Mouse (Mus musculus): ENCODE data around the gene Sept6. TPM values are rescaled to one million over a fixed set of nuclear protein-coding genes. Genes with fewer than 3 reads are reported as not detected.

Gene Sept6
- polyA plus RNA-seq, 1 experiment: 17.5 TPM

DNA sequence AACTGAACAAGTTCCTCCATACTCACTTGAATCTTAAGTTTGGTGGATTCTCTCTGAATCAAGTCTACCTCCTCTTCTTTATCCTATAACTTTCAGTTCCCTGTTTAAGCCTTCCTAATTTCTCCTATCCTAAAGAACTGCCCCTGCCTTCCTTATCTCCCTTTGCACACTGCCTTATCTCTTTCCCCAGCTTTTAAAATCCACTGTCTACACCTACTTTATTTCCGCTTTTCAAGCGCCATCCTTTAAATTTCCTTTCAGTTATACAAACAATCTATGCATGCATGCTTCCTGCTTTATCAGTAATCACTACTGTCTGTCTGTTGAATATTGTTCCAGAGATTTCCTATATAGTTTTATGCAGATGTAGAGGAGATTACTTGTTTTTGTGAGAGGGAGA is 34.9 kb downstream of the Sept6 start:
- TF ChIP-seq CTCF (IDR thresholded peaks at IDR 0.05; ENCODE audit: control insufficient read depth, insufficient read depth, low read length) (no peak), POLR2A (IDR thresholded peaks at IDR 0.05; ENCODE audit: borderline replicate concordance, control insufficient read depth, low read depth, low read length) (no peak)
- H3K4me1 ChIP-seq (ENCODE audit: control insufficient read depth, insufficient read depth, low read length): no peaks in the 10 kb centered on the region
- no peak overlapping the region for H3K4me3 ChIP-seq (replicated peaks; ENCODE audit: control insufficient read depth, low read depth, low read length)
- 53% methylated on average over 2 of the region's 2 CpGs for WGBS
- no peak overlapping the region for H3K27ac ChIP-seq (ENCODE audit: control insufficient read depth, insufficient read depth, low read depth, low read length, poor library complexity)

DNA sequence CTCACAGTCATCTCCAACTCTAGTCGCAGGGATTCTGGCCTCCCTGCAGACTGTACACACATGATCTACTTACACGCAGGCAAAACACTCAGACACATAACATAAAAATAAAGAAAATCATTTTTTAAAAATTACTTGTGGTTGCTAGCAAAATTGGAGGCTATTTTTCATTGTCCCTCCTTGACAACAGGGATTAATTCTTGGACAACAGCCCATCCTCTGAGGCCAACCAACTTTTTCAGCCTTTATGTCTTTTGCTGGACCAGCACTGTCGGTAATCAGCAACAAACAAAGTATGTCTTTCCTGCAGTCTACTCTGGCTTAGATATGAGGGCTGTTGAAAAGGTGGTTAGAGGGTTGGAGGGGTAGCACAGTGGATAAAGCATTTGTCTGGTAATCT is 50.5 kb downstream of the Sept6 start:
- no peaks in the 10 kb centered on the region; the same call in 1 of the 2 replicates for H3K4me1 ChIP-seq (ENCODE audit: control insufficient read depth, insufficient read depth, low read length)
- H3K4me3 ChIP-seq (replicated peaks; ENCODE audit: control insufficient read depth, low read depth, low read length): no peak overlapping the region
- TF ChIP-seq CTCF (IDR thresholded peaks at IDR 0.05; ENCODE audit: control insufficient read depth, insufficient read depth, low read length) (no peak), POLR2A (IDR thresholded peaks at IDR 0.05; ENCODE audit: borderline replicate concordance, control insufficient read depth, low read depth, low read length) (no peak)
- H3K27ac ChIP-seq (ENCODE audit: control insufficient read depth, insufficient read depth, low read depth, low read length, poor library complexity): no peak overlapping the region
- WGBS: 77% methylated on average over 3 of the region's 3 CpGs

DNA sequence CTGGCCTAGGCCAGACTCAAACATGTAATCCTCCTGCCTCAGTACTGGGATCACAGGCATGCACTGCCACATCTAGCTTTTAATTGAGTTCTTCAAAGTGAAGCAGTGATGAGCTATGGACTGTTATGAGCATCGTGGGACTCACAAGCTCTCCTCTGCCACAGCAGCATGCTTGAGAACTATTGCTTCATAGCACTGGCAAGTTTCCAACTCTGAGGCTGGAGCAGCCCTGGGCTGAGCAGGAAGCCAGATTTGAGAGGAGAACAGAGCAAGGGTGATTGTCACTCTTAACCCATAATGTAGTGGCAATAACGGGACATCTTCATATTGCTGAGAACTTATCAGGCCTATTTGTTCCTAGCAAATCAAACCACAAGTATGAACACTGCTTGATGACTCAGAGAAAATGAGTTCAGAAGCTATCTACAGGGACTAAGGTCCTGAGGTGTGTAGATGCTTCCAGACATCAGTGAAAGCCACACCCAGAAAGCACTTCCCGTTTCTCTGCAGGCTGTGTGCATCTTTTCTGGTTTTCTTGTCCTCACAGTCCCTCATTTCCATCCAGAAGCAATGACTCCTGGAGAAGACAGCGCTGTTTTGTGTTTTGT is 51.7 kb downstream of the Sept6 start:
- WGBS: 30% methylated on average over 4 of the region's 4 CpGs
- no peaks in the 10 kb centered on the region; the same call in 1 of the 2 replicates for H3K4me1 ChIP-seq (ENCODE audit: control insufficient read depth, insufficient read depth, low read length)
- no peak overlapping the region for H3K27ac ChIP-seq (ENCODE audit: control insufficient read depth, insufficient read depth, low read depth, low read length, poor library complexity)
- no peak for TF ChIP-seq POLR2A (IDR thresholded peaks at IDR 0.05; ENCODE audit: borderline replicate concordance, control insufficient read depth, low read depth, low read length)
- H3K4me3 ChIP-seq (replicated peaks; ENCODE audit: control insufficient read depth, low read depth, low read length): no peak overlapping the region

DNA sequence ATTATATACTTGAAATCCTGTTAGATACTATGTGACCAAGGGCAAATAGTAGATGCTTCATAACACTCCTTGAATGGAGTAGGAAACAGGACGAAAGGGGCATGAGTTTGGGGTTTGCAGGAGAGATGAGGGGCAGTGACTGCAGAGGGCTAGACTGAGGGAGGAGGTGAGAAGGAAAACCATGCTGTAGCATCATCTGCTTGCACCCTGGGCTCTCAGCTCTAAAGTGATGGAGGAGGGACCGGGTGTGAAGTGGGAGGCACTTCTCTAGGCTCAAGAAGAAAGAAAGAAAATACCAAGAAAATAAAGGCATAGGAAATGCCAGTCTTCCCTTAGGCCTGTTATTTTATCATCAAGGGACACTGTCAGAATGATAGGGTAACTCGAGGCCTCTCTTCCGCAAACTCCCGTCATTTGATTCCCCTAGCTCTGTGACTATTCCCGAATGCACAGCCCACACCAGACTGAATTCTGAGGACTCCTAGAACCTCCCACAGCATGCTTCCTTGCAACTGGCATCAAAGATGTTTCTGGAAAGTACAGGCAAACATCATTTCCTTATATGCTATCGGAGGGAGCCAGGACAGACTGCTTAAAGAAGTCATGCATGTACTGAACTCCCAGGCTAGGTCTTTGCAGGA is 56.1 kb downstream of the Sept6 start:
- no peak for TF ChIP-seq CTCF (IDR thresholded peaks at IDR 0.05; ENCODE audit: control insufficient read depth, insufficient read depth, low read length)
- TF ChIP-seq POLR2A (IDR thresholded peaks at IDR 0.05; ENCODE audit: borderline replicate concordance, control insufficient read depth, low read depth, low read length): no peak
- Histone ChIP-seq H3K27ac (ENCODE audit: control insufficient read depth, insufficient read depth, low read depth, low read length, poor library complexity) (no peak overlapping the region), H3K4me1 (ENCODE audit: control insufficient read depth, insufficient read depth, low read length) (no peaks in the 10 kb centered on the region; the same call in 1 of the 2 replicates), H3K4me3 (replicated peaks; ENCODE audit: control insufficient read depth, low read depth, low read length) (no peak overlapping the region)
- 82% methylated on average over 7 of the region's 7 CpGs for WGBS

DNA sequence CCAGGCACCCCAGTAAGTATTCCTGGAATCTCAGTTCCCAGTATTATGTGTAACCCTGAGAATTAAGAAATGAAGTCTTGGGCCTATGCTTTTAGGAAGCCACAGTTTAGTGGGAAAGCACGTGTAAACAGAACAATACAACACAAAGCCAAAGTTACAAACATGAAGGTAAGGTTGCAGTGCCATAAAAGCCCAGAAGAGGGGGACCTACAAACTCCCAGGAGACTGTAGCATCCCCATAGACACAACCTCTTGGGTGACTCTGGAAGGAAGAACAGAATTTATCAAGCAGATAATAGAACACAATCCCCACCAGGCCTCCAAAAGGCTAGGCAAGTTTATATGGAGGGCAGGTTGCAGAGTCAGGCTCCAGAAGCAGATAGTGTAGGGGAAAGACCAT is 61.0 kb downstream of the Sept6 start:
- 50% methylated on average over 1 of the region's 1 CpGs for WGBS

DNA sequence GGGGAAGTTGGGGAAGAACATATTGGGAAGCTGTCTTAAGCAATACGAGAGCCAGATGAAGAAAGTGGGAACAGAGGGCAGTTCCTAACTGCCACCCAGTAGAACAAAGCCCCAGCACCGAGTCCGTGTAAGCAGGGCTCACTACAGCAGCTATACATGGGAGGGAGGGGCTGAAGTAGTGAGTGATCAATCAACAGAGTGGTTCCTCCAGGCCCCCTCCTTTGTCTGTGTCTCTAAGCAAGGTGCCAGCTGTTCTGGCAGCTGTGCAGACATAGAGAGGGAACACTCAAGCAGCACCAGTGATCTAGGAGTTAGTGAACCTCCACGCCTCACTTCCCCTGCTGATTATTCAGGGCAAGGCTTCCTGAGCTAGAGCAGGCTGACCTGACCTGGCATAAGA is 61.9 kb downstream of the Sept6 start:
- Histone ChIP-seq H3K4me1 (ENCODE audit: control insufficient read depth, insufficient read depth, low read length) (no peaks in the 10 kb centered on the region), H3K27ac (ENCODE audit: control insufficient read depth, insufficient read depth, low read depth, low read length, poor library complexity) (no peak overlapping the region), H3K4me3 (replicated peaks; ENCODE audit: control insufficient read depth, low read depth, low read length) (no peak overlapping the region)
- WGBS: 39% methylated on average over 4 of the region's 4 CpGs
- no peak for TF ChIP-seq POLR2A (IDR thresholded peaks at IDR 0.05; ENCODE audit: borderline replicate concordance, control insufficient read depth, low read depth, low read length)

More for the DNA sequence above, 61.0 kb downstream of the Sept6 start:
- H3K27ac ChIP-seq (ENCODE audit: control insufficient read depth, insufficient read depth, low read depth, low read length, poor library complexity): no peak overlapping the region
- TF ChIP-seq CTCF (IDR thresholded peaks at IDR 0.05; ENCODE audit: control insufficient read depth, insufficient read depth, low read length) (no peak), POLR2A (IDR thresholded peaks at IDR 0.05; ENCODE audit: borderline replicate concordance, control insufficient read depth, low read depth, low read length) (no peak)
- no peak overlapping the region for H3K4me3 ChIP-seq (replicated peaks; ENCODE audit: control insufficient read depth, low read depth, low read length)
- H3K4me1 ChIP-seq (ENCODE audit: control insufficient read depth, insufficient read depth, low read length): no peaks in the 10 kb centered on the region

DNA sequence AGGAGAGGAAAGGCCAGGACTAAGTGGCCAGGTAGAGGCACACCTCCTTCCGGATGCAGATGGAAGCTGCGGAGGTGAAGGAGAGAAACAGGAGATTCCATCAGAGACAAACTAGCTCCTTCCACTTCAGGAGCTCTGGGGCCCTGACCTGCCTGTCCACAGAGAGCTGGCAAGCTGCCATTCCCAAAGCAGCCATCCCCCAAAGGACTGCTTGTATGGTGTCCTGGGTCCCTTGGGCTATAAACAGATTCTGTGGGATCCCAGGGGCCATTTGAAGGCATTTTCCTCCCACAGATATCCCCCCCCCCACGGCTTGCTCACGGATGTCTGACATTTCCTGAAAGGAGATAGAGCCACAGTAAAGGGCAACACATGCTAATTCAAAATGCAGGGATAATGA is 62.8 kb downstream of the Sept6 start:
- no peaks in the 10 kb centered on the region for H3K4me1 ChIP-seq (ENCODE audit: control insufficient read depth, insufficient read depth, low read length)
- no peak for TF ChIP-seq CTCF (IDR thresholded peaks at IDR 0.05; ENCODE audit: control insufficient read depth, insufficient read depth, low read length)
- TF ChIP-seq POLR2A (IDR thresholded peaks at IDR 0.05; ENCODE audit: borderline replicate concordance, control insufficient read depth, low read depth, low read length): no peak
- no peak overlapping the region for H3K27ac ChIP-seq (ENCODE audit: control insufficient read depth, insufficient read depth, low read depth, low read length, poor library complexity)
- WGBS: 74% methylated on average over 4 of the region's 4 CpGs
- H3K4me3 ChIP-seq (replicated peaks; ENCODE audit: control insufficient read depth, low read depth, low read length): no peak overlapping the region

DNA sequence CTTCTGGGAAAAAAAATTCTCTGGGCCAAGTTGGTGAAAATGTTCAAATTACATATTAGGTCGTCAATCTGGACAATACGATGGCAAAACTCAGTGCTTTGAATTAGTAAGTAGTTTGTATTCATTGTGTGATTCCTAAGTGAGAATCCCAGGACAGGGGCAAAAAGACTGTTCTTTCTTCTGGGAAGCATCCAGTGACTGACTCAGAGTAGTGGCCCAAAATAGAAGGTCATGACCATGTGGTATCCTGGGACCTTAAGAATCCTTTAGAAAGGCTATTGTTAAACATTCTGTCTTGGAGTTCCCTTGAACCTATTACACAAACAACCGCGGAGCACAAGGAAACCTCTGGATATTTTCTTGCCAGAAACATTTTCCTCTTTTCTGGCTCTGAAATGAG is 70.2 kb downstream of the Sept6 start:
- no peak for TF ChIP-seq CTCF (IDR thresholded peaks at IDR 0.05; ENCODE audit: control insufficient read depth, insufficient read depth, low read length)
- TF ChIP-seq POLR2A (IDR thresholded peaks at IDR 0.05; ENCODE audit: borderline replicate concordance, control insufficient read depth, low read depth, low read length): no peak
- WGBS: 80% methylated on average over 4 of the region's 4 CpGs
- no peak overlapping the region for H3K4me3 ChIP-seq (replicated peaks; ENCODE audit: control insufficient read depth, low read depth, low read length)

DNA sequence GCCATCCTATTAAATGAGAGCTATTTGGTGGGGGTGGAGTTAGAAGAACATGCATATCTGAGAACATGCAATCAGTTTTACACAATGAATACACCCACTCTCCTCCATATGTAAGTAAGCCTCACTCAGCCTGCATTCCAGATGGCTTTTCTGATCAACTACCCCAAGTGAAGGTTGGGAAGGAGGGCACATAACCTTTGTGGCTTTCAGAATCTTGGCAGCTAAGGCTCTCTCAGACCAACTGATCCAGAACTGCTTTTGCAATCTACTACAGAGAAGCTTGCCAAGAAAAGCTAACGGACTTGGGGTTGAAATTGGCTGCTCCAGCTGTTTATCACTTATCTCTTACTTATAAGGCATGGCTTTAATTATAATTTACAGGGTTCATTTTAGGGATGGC is 73.8 kb downstream of the Sept6 start:
- TF ChIP-seq POLR2A (IDR thresholded peaks at IDR 0.05; ENCODE audit: borderline replicate concordance, control insufficient read depth, low read depth, low read length) (no peak), CTCF (IDR thresholded peaks at IDR 0.05; ENCODE audit: control insufficient read depth, insufficient read depth, low read length) (no peak)

More for the DNA sequence above, 70.2 kb downstream of the Sept6 start:
- H3K4me1 ChIP-seq (ENCODE audit: control insufficient read depth, insufficient read depth, low read length): no peaks in the 10 kb centered on the region
- no peak overlapping the region for H3K27ac ChIP-seq (ENCODE audit: control insufficient read depth, insufficient read depth, low read depth, low read length, poor library complexity)

More for the DNA sequence above, 73.8 kb downstream of the Sept6 start:
- WGBS: 38% methylated on average over 1 of the region's 1 CpGs
- H3K4me1 ChIP-seq (ENCODE audit: control insufficient read depth, insufficient read depth, low read length): no peaks in the 10 kb centered on the region
- no peak overlapping the region for H3K27ac ChIP-seq (ENCODE audit: control insufficient read depth, insufficient read depth, low read depth, low read length, poor library complexity)
- H3K4me3 ChIP-seq (replicated peaks; ENCODE audit: control insufficient read depth, low read depth, low read length): no peak overlapping the region

All from bone marrow, adult 2 months (tissue).